14 mouse cellular contexts compared by ENCODE assay signal in the genomic region with DNA sequence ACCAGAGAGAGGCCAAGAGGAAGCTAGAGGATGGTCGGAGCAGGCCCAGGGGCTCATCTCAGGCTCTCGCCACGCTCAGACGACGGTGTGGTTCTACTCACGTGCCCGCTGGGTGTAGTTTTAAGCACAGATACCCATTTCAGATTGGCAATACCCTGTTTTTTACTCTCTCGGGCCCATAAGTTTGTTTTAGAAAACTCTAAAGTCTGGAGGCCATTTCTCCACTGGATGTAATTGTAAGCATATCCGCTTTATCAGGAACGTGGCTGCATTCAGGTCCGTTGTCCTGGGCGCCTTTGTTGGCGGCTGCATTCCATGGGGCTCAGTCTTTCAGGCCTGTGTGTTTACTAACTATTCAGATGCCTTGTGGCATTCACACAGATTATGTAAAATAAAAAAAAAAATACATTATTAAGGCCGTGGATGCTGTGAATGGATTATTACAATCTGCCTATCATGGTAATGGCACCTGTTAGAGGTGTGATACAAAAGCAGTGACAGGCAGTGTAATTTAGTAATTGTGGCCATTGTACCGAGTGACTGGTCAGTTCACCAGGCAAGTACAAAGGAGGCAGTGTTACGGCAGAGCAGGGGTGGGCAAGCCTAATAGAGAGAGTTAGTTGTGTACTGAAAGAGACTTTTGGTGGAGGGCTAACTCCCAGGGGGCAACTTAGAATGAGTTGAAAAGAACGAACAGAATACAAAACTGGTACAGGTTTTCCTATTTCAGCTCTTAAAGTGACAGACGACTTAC.
DNase-seq lines count a peak whose midpoint lies in the region; ATAC-seq and TF ChIP-seq lines count a peak whose summit lies in the region.
"Had no signal": no experiment of that assay in that cellular context is flagged by ENCODE, and none has a peak within 500 bp of the region (broad histone marks: within the 10 kb centered on the region; RNA-seq: fewer than 3 reads in every experiment).

No protein-coding gene starts in this region.

- no peak for TF ChIP-seq POLR2A in olfactory bulb, adult 2 months (IDR thresholded peaks at IDR 0.05; ENCODE audit: insufficient read depth, low read depth, low read length)

- peak; percentile 36; the same call in 1 of the 2 replicates for ATAC-seq in forebrain, embryonic 15.5 days (replicated peaks)
- ATAC-seq in hindbrain, postnatal 0 days: peak; percentile 53; the same call in 1 of the 2 replicates

- 21% methylated on average over 18 of the region's 18 CpGs for WGBS in forebrain, embryonic 15.5 days
- WGBS in hindbrain, postnatal 0 days: 44% methylated on average over 18 of the region's 18 CpGs
- 73% methylated on average over 18 of the region's 18 CpGs for WGBS in olfactory bulb, adult 2 months

- H3K9me3 ChIP-seq in forebrain, embryonic 15.5 days: no peaks in the 10 kb centered on the region
- no peaks in the 10 kb centered on the region for H3K9me3 ChIP-seq in hindbrain, postnatal 0 days (ENCODE audit: low read length)
- H3K9me3 ChIP-seq: lung, embryonic 15.5 days had no signal

- peak; percentile 15 for DNase-seq in cerebellum, adult 9-10 months
- DNase-seq in cerebellum, postnatal 25 days: no peak
- DNase-seq in hindbrain, postnatal 0 days (ENCODE audit: low spot score): peak; percentile 59
- DNase-seq in kidney, postnatal 4 days: no peak
- DNase-seq in frontal cortex, adult 2 months (ENCODE audit: extremely low spot score in 1 of 2, low spot score in 1 of 2): no peak
- DNase-seq in gastrocnemius, adult 8-10 months (ENCODE audit: low spot score in 2 of 2): no peak
- DNase-seq: adrenal gland, postnatal 14 days; heart, adult 2 months; heart, postnatal 14 days; kidney, adult 18-20 months; kidney, postnatal 36 days had no signal

- no peaks in the 10 kb centered on the region for H3K36me3 ChIP-seq in forebrain, embryonic 15.5 days
- no peaks in the 10 kb centered on the region for H3K36me3 ChIP-seq in hindbrain, postnatal 0 days (ENCODE audit: insufficient read depth, low read length)
- H3K36me3 ChIP-seq: lung, embryonic 15.5 days had no signal

- no peaks in the 10 kb centered on the region for H3K27me3 ChIP-seq in forebrain, embryonic 15.5 days
- no peaks in the 10 kb centered on the region for H3K27me3 ChIP-seq in hindbrain, postnatal 0 days (ENCODE audit: insufficient read depth, low read length)
- H3K27me3 ChIP-seq: lung, embryonic 15.5 days had no signal

- H3K9ac ChIP-seq in forebrain, embryonic 15.5 days (replicated peaks): no peak overlapping the region
- no peak overlapping the region for H3K9ac ChIP-seq in hindbrain, postnatal 0 days (replicated peaks; ENCODE audit: low read length)
- H3K9ac ChIP-seq: lung, embryonic 15.5 days had no signal

- no peak overlapping the region for H3K27ac ChIP-seq in forebrain, embryonic 15.5 days (replicated peaks)
- H3K27ac ChIP-seq in hindbrain, postnatal 0 days: peak overlapping the region; percentile 48
- H3K27ac ChIP-seq in olfactory bulb, adult 2 months (ENCODE audit: insufficient read depth, low read depth, low read length): 0 out of 2 replicates have a peak overlapping the region, but pooled peaks have one; percentile 14
- H3K27ac ChIP-seq: heart, adult 2 months; lung, embryonic 15.5 days had no signal

- H3K4me3 ChIP-seq in forebrain, embryonic 15.5 days: no peak overlapping the region
- H3K4me3 ChIP-seq in hindbrain, postnatal 0 days (ENCODE audit: low read length): no peak overlapping the region
- no peak overlapping the region for H3K4me3 ChIP-seq in olfactory bulb, adult 2 months (ENCODE audit: insufficient read depth, low read depth, low read length)
- H3K4me3 ChIP-seq: heart, adult 2 months; lung, embryonic 15.5 days had no signal

- TF ChIP-seq CTCF in hindbrain, postnatal 0 days (IDR thresholded peaks at IDR 0.05; ENCODE audit: low read depth): no peak
- TF ChIP-seq CTCF in olfactory bulb, adult 2 months (IDR thresholded peaks at IDR 0.05; ENCODE audit: insufficient read depth, low read depth, low read length): no peak

- H3K4me2 ChIP-seq in forebrain, embryonic 15.5 days (replicated peaks): no peak overlapping the region
- H3K4me2 ChIP-seq in hindbrain, postnatal 0 days (ENCODE audit: low read depth, low read length): no peak overlapping the region
- H3K4me2 ChIP-seq: lung, embryonic 15.5 days had no signal

- peaks cover 35% of the 10 kb centered on the region for H3K4me1 ChIP-seq in forebrain, embryonic 15.5 days
- peaks cover 6% of the 10 kb centered on the region; the same call in 1 of the 2 replicates for H3K4me1 ChIP-seq in hindbrain, postnatal 0 days (ENCODE audit: insufficient read depth, low read length)
- H3K4me1 ChIP-seq in olfactory bulb, adult 2 months (ENCODE audit: control insufficient read depth, insufficient read depth, low read length): peaks cover 13% of the 10 kb centered on the region
- H3K4me1 ChIP-seq: lung, embryonic 15.5 days had no signal

Comparison
In these comparisons a context has a peak if more than half of its experiments do, and no peak if none do; other contexts are left out.
1. DNase-seq: peak in cerebellum, adult 9-10 months (single experiment) and hindbrain, postnatal 0 days (single experiment); none in cerebellum, postnatal 25 days (0 of 2), kidney, postnatal 4 days (0 of 2), frontal cortex, adult 2 months (0 of 2) and gastrocnemius, adult 8-10 months (0 of 2).